ENCODE assay signal across 8 mouse cellular contexts in the genomic region with DNA sequence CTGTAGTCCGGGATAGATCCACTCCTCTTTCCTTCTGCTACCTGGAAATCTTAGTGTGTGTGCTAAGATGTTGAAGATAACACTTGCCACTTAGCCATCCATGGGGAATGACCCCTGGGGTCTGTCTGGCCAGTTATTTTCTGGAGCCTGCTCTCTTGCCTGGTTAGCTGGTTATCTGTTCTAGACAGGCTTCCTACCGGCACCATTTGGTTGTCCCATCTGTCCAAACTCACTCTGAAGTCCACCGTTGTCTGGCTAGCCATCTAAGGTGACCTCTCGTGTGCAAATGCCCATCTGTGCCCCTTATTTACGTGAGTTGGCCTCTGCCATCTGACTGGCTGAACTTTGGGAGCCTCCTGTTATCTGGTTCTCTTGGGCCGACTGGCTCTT. TPM values are rescaled to one million over a fixed set of nuclear protein-coding genes. Genes with fewer than 3 reads are reported as not detected.
A peak's percentile ranks its signal among the peaks of the same experiment; 100 is the strongest.
DNase-seq lines count a peak whose midpoint lies in the region; ATAC-seq and TF ChIP-seq lines count a peak whose summit lies in the region.

No protein-coding gene starts in this region.

- no peak for ATAC-seq in heart, postnatal 0 days (ENCODE audit: insufficient read depth, low read depth)
- ATAC-seq in forebrain, embryonic 14.5 days: no peak
- no peak for ATAC-seq in liver, postnatal 0 days

- H3K9ac ChIP-seq in heart, postnatal 0 days (replicated peaks; ENCODE audit: low read depth, low read length): peak overlapping the region; percentile 87
- peak overlapping the region; percentile 94 for H3K9ac ChIP-seq in forebrain, embryonic 14.5 days (ENCODE audit: low read length)
- H3K9ac ChIP-seq in liver, postnatal 0 days (replicated peaks): peak overlapping the region; percentile 99

- no peak for DNase-seq in heart, postnatal 0 days (ENCODE audit: low spot score)
- DNase-seq in heart, adult 11 months: no peak
- no peak for DNase-seq in forebrain, embryonic 14.5 days (ENCODE audit: low spot score)
- peak; percentile 36 for DNase-seq in liver, postnatal 0 days
- no peak for DNase-seq in yolk sac, embryonic 10.5 days (ENCODE audit: low spot score)
- no peak for DNase-seq in spleen, postnatal 4 days (ENCODE audit: low spot score in 2 of 2)
- no peak for DNase-seq in gastrocnemius, adult 8-10 months (ENCODE audit: low spot score in 2 of 2)

- H3K4me2 ChIP-seq in heart, postnatal 0 days (ENCODE audit: low read depth, low read length): peak overlapping the region; percentile 94
- H3K4me2 ChIP-seq in forebrain, embryonic 14.5 days (ENCODE audit: low read length): peak overlapping the region; percentile 94
- peak overlapping the region; percentile 94 for H3K4me2 ChIP-seq in liver, postnatal 0 days (ENCODE audit: low read depth, low read length)

- no peak for TF ChIP-seq EP300 in heart, postnatal 0 days (IDR thresholded peaks at IDR 0.05; ENCODE audit: low read depth)
- TF ChIP-seq EP300 in liver, postnatal 0 days (IDR thresholded peaks at IDR 0.05; ENCODE audit: low read depth): no peak

- H3K9me3 ChIP-seq in heart, postnatal 0 days (replicated peaks; ENCODE audit: control insufficient read depth, low read length): no peaks in the 10 kb centered on the region
- no peaks in the 10 kb centered on the region for H3K9me3 ChIP-seq in forebrain, embryonic 14.5 days (replicated peaks; ENCODE audit: control insufficient read depth, low read length)
- no peaks in the 10 kb centered on the region for H3K9me3 ChIP-seq in liver, postnatal 0 days (ENCODE audit: low read length)

- 2% methylated on average over 6 of the region's 6 CpGs for WGBS in heart, postnatal 0 days
- whole genome bisulfite sequencing in forebrain, embryonic 14.5 days: 13% methylated on average over 6 of the region's 6 CpGs
- WGBS in liver, postnatal 0 days (ENCODE audit: insufficient replicate concordance): 3% methylated on average over 6 of the region's 6 CpGs

- TF ChIP-seq CTCF in heart, postnatal 0 days (IDR thresholded peaks at IDR 0.05; ENCODE audit: low read depth): no peak
- no peak for TF ChIP-seq CTCF in bone marrow macrophage, adult 2 months (IDR thresholded peaks at IDR 0.05; ENCODE audit: low read depth, low read length)
- no peak for TF ChIP-seq CTCF in liver, postnatal 0 days (IDR thresholded peaks at IDR 0.05; ENCODE audit: low read depth)

- peak overlapping the region; percentile 97 for H3K4me3 ChIP-seq in heart, postnatal 0 days (ENCODE audit: low read depth, low read length)
- H3K4me3 ChIP-seq in bone marrow macrophage, adult 2 months (ENCODE audit: insufficient read depth, low read length): peak overlapping the region; percentile 90
- peak overlapping the region; percentile 94 for H3K4me3 ChIP-seq in forebrain, embryonic 14.5 days (ENCODE audit: low read depth, low read length)
- H3K4me3 ChIP-seq in liver, postnatal 0 days (ENCODE audit: low read depth, low read length): peak overlapping the region; percentile 96

- peaks cover 5% of the 10 kb centered on the region for H3K36me3 ChIP-seq in heart, postnatal 0 days (replicated peaks; ENCODE audit: control insufficient read depth, insufficient read depth, low read length)
- peaks cover 13% of the 10 kb centered on the region for H3K36me3 ChIP-seq in forebrain, embryonic 14.5 days (ENCODE audit: control insufficient read depth, insufficient read depth, low read length)
- H3K36me3 ChIP-seq in liver, postnatal 0 days (replicated peaks; ENCODE audit: insufficient read depth, low read length): peaks cover 6% of the 10 kb centered on the region

- no peaks in the 10 kb centered on the region for H3K27me3 ChIP-seq in heart, postnatal 0 days (ENCODE audit: control insufficient read depth, insufficient read depth, low read length)
- no peaks in the 10 kb centered on the region for H3K27me3 ChIP-seq in forebrain, embryonic 14.5 days (replicated peaks; ENCODE audit: control insufficient read depth, insufficient read depth, low read length)
- no peaks in the 10 kb centered on the region for H3K27me3 ChIP-seq in liver, postnatal 0 days (ENCODE audit: insufficient read depth, low read length)

- peaks cover 27% of the 10 kb centered on the region for H3K4me1 ChIP-seq in heart, postnatal 0 days (ENCODE audit: control insufficient read depth, insufficient read depth)
- H3K4me1 ChIP-seq in bone marrow macrophage, adult 2 months (ENCODE audit: control insufficient read depth, insufficient read depth, low read length): peaks cover 41% of the 10 kb centered on the region
- H3K4me1 ChIP-seq in forebrain, embryonic 14.5 days (ENCODE audit: control insufficient read depth, insufficient read depth, low read length): peaks cover 23% of the 10 kb centered on the region
- H3K4me1 ChIP-seq in liver, postnatal 0 days (ENCODE audit: insufficient read depth): peaks cover 42% of the 10 kb centered on the region

- H3K27ac ChIP-seq in heart, postnatal 0 days (ENCODE audit: low read depth): peak overlapping the region; percentile 94
- H3K27ac ChIP-seq in bone marrow macrophage, adult 2 months (ENCODE audit: insufficient read depth, low read depth, low read length): peak overlapping the region; percentile 76
- no peak overlapping the region; the same call in 1 of the 2 replicates for H3K27ac ChIP-seq in forebrain, embryonic 14.5 days (ENCODE audit: low read depth, low read length)
- peak overlapping the region; percentile 94 for H3K27ac ChIP-seq in liver, postnatal 0 days (ENCODE audit: low read depth)

- TF ChIP-seq POLR2A in bone marrow macrophage, adult 2 months (IDR thresholded peaks at IDR 0.05; ENCODE audit: borderline replicate concordance, low read depth, low read length): no peak

RNA-seq across cellular contexts. Expression of a gene that starts 0.8 kb away (rescaled TPM):
- 78.3 and 95.8 TPM in 2 replicates for total RNA-seq in heart, postnatal 0 days (2014; rRNA removed; ENCODE audit: low replicate concordance)
- polyA plus RNA-seq in heart, postnatal 0 days (2015; fragmentation: Nextera tagmentation; extraction: Ambion mirVana): 56.8 and 61.1 TPM in 2 replicates
- 118 and 129 TPM in 2 replicates for polyA plus RNA-seq in bone marrow macrophage, adult 2 months (2012; ENCODE audit: insufficient read depth, insufficient read length, missing spikeins)
- 54.2 and 65.3 TPM in 2 replicates for polyA plus RNA-seq in forebrain, embryonic 14.5 days (2014; fragmentation: Nextera tagmentation; extraction: Ambion mirVana)
- polyA plus RNA-seq in liver, postnatal 0 days (2015; fragmentation: Nextera tagmentation; extraction: Ambion mirVana): 29.5 and 35.2 TPM in 2 replicates
- total RNA-seq in gastrocnemius, adult 8-10 months (2022): 10 to 100 TPM; 29.3 to 39.1 (median 30.8) TPM

RNA-seq across cellular contexts. Expression of a gene that starts 13.9 kb away (rescaled TPM):
- 34.3 and 39.7 TPM in 2 replicates for total RNA-seq in heart, postnatal 0 days (2014; rRNA removed; ENCODE audit: low replicate concordance)
- 15.5 and 15.6 TPM in 2 replicates for polyA plus RNA-seq in heart, postnatal 0 days (2015; fragmentation: Nextera tagmentation; extraction: Ambion mirVana)
- polyA plus RNA-seq in bone marrow macrophage, adult 2 months (2012; ENCODE audit: insufficient read depth, insufficient read length, missing spikeins): 9.9 and 14.9 TPM in 2 replicates
- polyA plus RNA-seq in forebrain, embryonic 14.5 days (2014; fragmentation: Nextera tagmentation; extraction: Ambion mirVana): 51.4 and 53.7 TPM in 2 replicates
- polyA plus RNA-seq in liver, postnatal 0 days (2015; fragmentation: Nextera tagmentation; extraction: Ambion mirVana): 11.3 and 13.7 TPM in 2 replicates
- 1 to 10 TPM; 5.8 to 8.0 (median 6.2) TPM for total RNA-seq in gastrocnemius, adult 8-10 months (2022)

RNA-seq across cellular contexts. Expression of a gene that starts 57.9 kb away (rescaled TPM):
- 34.7 and 37.3 TPM in 2 replicates for total RNA-seq in heart, postnatal 0 days (2014; rRNA removed; ENCODE audit: low replicate concordance)
- 53.6 and 58.4 TPM in 2 replicates for polyA plus RNA-seq in heart, postnatal 0 days (2015; fragmentation: Nextera tagmentation; extraction: Ambion mirVana)
- 33.3 and 42.9 TPM in 2 replicates for polyA plus RNA-seq in bone marrow macrophage, adult 2 months (2012; ENCODE audit: insufficient read depth, insufficient read length, missing spikeins)
- polyA plus RNA-seq in forebrain, embryonic 14.5 days (2014; fragmentation: Nextera tagmentation; extraction: Ambion mirVana): 248 and 249 TPM in 2 replicates
- 19.1 and 23.5 TPM in 2 replicates for polyA plus RNA-seq in liver, postnatal 0 days (2015; fragmentation: Nextera tagmentation; extraction: Ambion mirVana)
- total RNA-seq in gastrocnemius, adult 8-10 months (2022): 10 to 100 TPM; 15.8 to 20.6 (median 18.9) TPM
